ENCODE assay signal across 7 mouse cellular contexts in genomic region chr5:74704460-74704790, GRCm38 (mm10). TPM values are rescaled to one million over a fixed set of nuclear protein-coding genes. Genes with fewer than 3 reads are reported as not detected.
DNase-seq lines count a peak whose midpoint lies in the region; ATAC-seq lines count a peak whose summit lies in the region.

No protein-coding gene starts in this region.

- H3K27ac ChIP-seq in hindbrain, embryonic 14.5 days, result no peak overlapping the region

- H3K4me3 ChIP-seq in hindbrain, embryonic 14.5 days (replicated peaks; ENCODE audit: low read length), result peak overlapping the region; percentile 28

- H3K36me3 ChIP-seq in hindbrain, embryonic 14.5 days (replicated peaks; ENCODE audit: control insufficient read depth, insufficient read depth), result no peaks in the 10 kb centered on the region

- no peaks in the 10 kb centered on the region for H3K27me3 ChIP-seq in hindbrain, embryonic 14.5 days (ENCODE audit: control insufficient read depth, insufficient read depth, low read length)

- intact Hi-C loops in left cerebral cortex, postnatal 25 days (cut with DNase I), result no loop called here

- no peaks in the 10 kb centered on the region for H3K9me3 ChIP-seq in hindbrain, embryonic 14.5 days (ENCODE audit: control insufficient read depth, low read length)

- peak; percentile 93 for ATAC-seq in hindbrain, embryonic 14.5 days (ENCODE audit: low FRiP score)

- H3K4me1 ChIP-seq in hindbrain, embryonic 14.5 days (replicated peaks; ENCODE audit: control insufficient read depth, insufficient read depth, low read length), result 0 out of 2 replicates have a peak, but pooled peaks cover 11% of the 10 kb centered on the region

- peak overlapping the region; percentile 48 for H3K4me2 ChIP-seq in hindbrain, embryonic 14.5 days (replicated peaks)

- H3K9ac ChIP-seq in hindbrain, embryonic 14.5 days, result 0 out of 2 replicates have a peak overlapping the region, but pooled peaks have one; percentile 1

- 0% methylated on average over 8 of the region's 8 CpGs for WGBS in hindbrain, embryonic 14.5 days

- DNase-seq in T-cell, adult 2 months (ENCODE audit: low spot score), result peak; percentile 75
- DNase-seq in cerebellum, adult 18-20 months, result peak; percentile 35 to 56
- peak; percentile 11 to 30 for DNase-seq in frontal cortex, postnatal 36 days (ENCODE audit: low spot score in 2 of 2)
- DNase-seq in hindbrain, embryonic 14.5 days (ENCODE audit: low spot score), result peak; percentile 83
- peak; percentile 11 to 26 for DNase-seq in left cerebral cortex, postnatal 25 days (ENCODE audit: low spot score in 2 of 2)
- peak; percentile 91 for DNase-seq in mesoderm, embryonic 11.5 days (ENCODE audit: low read depth, low spot score)
- peak; percentile 52 for DNase-seq in skeletal muscle tissue, adult 2 months (ENCODE audit: low read depth, low spot score)

RNA-seq across cellular contexts. Expression of gene Lnx1, which starts 1.7 kb away (rescaled TPM):
- 10.3 and 14.0 TPM in 2 replicates for polyA plus RNA-seq in hindbrain, embryonic 14.5 days (2014; fragmentation: Nextera tagmentation; extraction: Ambion mirVana)
- 10 to 100 TPM; 26.6 to 28.6 TPM for total RNA-seq in left cerebral cortex, postnatal 25 days (2021)

Comparison
In these comparisons a context has a peak if more than half of its experiments do, and no peak if none do; other contexts are left out.
1. DNase-seq: peak in every context shown above with its lines; median percentile 91 in mesoderm, embryonic 11.5 days; 83 in hindbrain, embryonic 14.5 days; 75 in T-cell, adult 2 months; 52 in skeletal muscle tissue, adult 2 months; 46 in cerebellum, adult 18-20 months; 20 in frontal cortex, postnatal 36 days; 18 in left cerebral cortex, postnatal 25 days.